In genomic region chr7:89363975-89364374, GRCm38 (mm10) we compare ENCODE assay signal across 23 mouse cellular contexts. TPM values are rescaled to one million over a fixed set of nuclear protein-coding genes. Genes with fewer than 3 reads are reported as not detected.
DNase-seq lines count a peak whose midpoint lies in the region; ATAC-seq lines count a peak whose summit lies in the region.
"Had no signal": no experiment of that assay in that cellular context is flagged by ENCODE, and none has a peak within 500 bp of the region (broad histone marks: within the 10 kb centered on the region; RNA-seq: fewer than 3 reads in every experiment).

No protein-coding gene starts in this region.

- no peak overlapping the region for H3K9ac ChIP-seq in forebrain, embryonic 15.5 days (replicated peaks)
- H3K9ac ChIP-seq: embryonic facial prominence, embryonic 15.5 days; hindbrain, embryonic 12.5 days had no signal

- no peak overlapping the region for H3K4me2 ChIP-seq in forebrain, embryonic 15.5 days (replicated peaks)
- H3K4me2 ChIP-seq: embryonic facial prominence, embryonic 15.5 days; hindbrain, embryonic 12.5 days had no signal

- no peak overlapping the region for H3K27ac ChIP-seq in forebrain, embryonic 15.5 days (replicated peaks)
- H3K27ac ChIP-seq: embryonic facial prominence, embryonic 15.5 days; forebrain, embryonic 10.5 days; heart, embryonic 10.5 days; hindbrain, embryonic 12.5 days had no signal

- H3K27me3 ChIP-seq in forebrain, embryonic 15.5 days = no peaks in the 10 kb centered on the region
- H3K27me3 ChIP-seq: embryonic facial prominence, embryonic 15.5 days; hindbrain, embryonic 12.5 days had no signal

- no peaks in the 10 kb centered on the region for H3K9me3 ChIP-seq in forebrain, embryonic 15.5 days
- H3K9me3 ChIP-seq: embryonic facial prominence, embryonic 15.5 days; forebrain, embryonic 10.5 days; heart, embryonic 10.5 days; hindbrain, embryonic 12.5 days had no signal

- 90% methylated on average over 5 of the region's 5 CpGs for WGBS in forebrain, embryonic 15.5 days

- peak; percentile 22 for DNase-seq in cerebellum, adult 11 months
- DNase-seq in cerebellum, adult 18-20 months = peak; percentile 35 to 57
- DNase-seq in cerebellum, adult 9-11 months = peak; percentile 60
- DNase-seq in cerebellum, postnatal 36 days = peak; percentile 39 to 51
- DNase-seq in retina, postnatal 1 day = no peak
- no peak for DNase-seq in frontal cortex, adult 2 months (ENCODE audit: extremely low spot score in 1 of 2, low spot score in 1 of 2)
- DNase-seq: adrenal gland, adult 2 months; adrenal gland, postnatal 25 days; embryo, embryonic 11 days; gastrocnemius, postnatal 10 days; heart, adult 18-20 months; heart, postnatal 10 days; heart, postnatal 4 days had no signal

- ATAC-seq in forebrain, embryonic 15.5 days (replicated peaks) = no peak
- ATAC-seq: forebrain, embryonic 14.5 days; hindbrain, embryonic 16.5 days; inflammation-experienced regulatory T-cells, adult 6 months; intestine, postnatal 0 days had no signal

- H3K36me3 ChIP-seq in forebrain, embryonic 15.5 days = no peaks in the 10 kb centered on the region
- H3K36me3 ChIP-seq: embryonic facial prominence, embryonic 15.5 days; forebrain, embryonic 10.5 days; heart, embryonic 10.5 days; hindbrain, embryonic 12.5 days had no signal

- no peak overlapping the region for H3K4me3 ChIP-seq in forebrain, embryonic 15.5 days
- H3K4me3 ChIP-seq: embryonic facial prominence, embryonic 15.5 days; erythroblast, embryonic 14.5 days; forebrain, embryonic 10.5 days; heart, embryonic 10.5 days; hindbrain, embryonic 12.5 days had no signal

- H3K4me1 ChIP-seq in forebrain, embryonic 15.5 days = no peaks in the 10 kb centered on the region
- H3K4me1 ChIP-seq: embryonic facial prominence, embryonic 15.5 days; hindbrain, embryonic 12.5 days had no signal

RNA-seq across cellular contexts. Expression of gene Tmem135, which starts 40.0 kb away (rescaled TPM):
- 22.7 and 25.4 TPM in 2 replicates for polyA plus RNA-seq in forebrain, embryonic 15.5 days (2015; fragmentation: Nextera tagmentation; extraction: Ambion mirVana)
- polyA plus RNA-seq in frontal cortex, adult 2 months (2012; rRNA removed) = 35.3 and 37.5 TPM in 2 replicates

RNA-seq across cellular contexts. Expression of gene Fzd4, which starts 40.2 kb away (rescaled TPM):
- 1.3 and 1.5 TPM in 2 replicates for polyA plus RNA-seq in forebrain, embryonic 15.5 days (2015; fragmentation: Nextera tagmentation; extraction: Ambion mirVana)
- polyA plus RNA-seq in frontal cortex, adult 2 months (2012; rRNA removed) = 4.7 and 5.0 TPM in 2 replicates
- polyA plus RNA-seq: erythroblast, embryonic 14.5 days; inflammation-experienced regulatory T-cells, adult 6 months had no signal

Comparison
In these comparisons a context has a peak if more than half of its experiments do, and no peak if none do; other contexts are left out.
1. DNase-seq: peak in cerebellum, adult 11 months (single experiment), cerebellum, adult 18-20 months (2 of 2), cerebellum, adult 9-11 months (single experiment) and cerebellum, postnatal 36 days (2 of 2); none in retina, postnatal 1 day (single experiment) and frontal cortex, adult 2 months (0 of 2).